Mouse (Mus musculus) heart, postnatal 36 days (tissue): ENCODE measurements around the gene Commd3. TPM values are rescaled to one million over a fixed set of nuclear protein-coding genes. Genes with fewer than 3 reads are reported as not detected.

Experiments
- DNase-seq, 2 experiments: peaks; one replicate each; pipeline ENCODE4 v3.0.0; 2021 to 2022
- intact Hi-C: fragments of 180-260 bp; cut with DNase I; formaldehyde crosslinking; loops from one replicate; pipeline ENCODE4 v1.15.1; 2025
- total RNA-seq, 2 experiments: library from RNA; stranded (reverse); gene quantifications; 2 replicates each; pipeline ENCODE4 v1.2.3; 2021

Gene Commd3
- total RNA-seq, 2 experiments from 2014 or later: 103 to 104 TPM

- intact Hi-C loops: loop anchor here (10.0 kb wide), 1 partner anchor 295 kb away; the partner anchor contains the start of genes 4930426L09Rik and Pip4k2a
- DNase-seq: no peak
Observed at GRCm38 (mm10) chr2:18699401-18699990, 27.3 kb downstream of the Commd3 start.

GRCm38 (mm10) chr2:18710356-18710755 is 38.2 kb downstream of the Commd3 start:
- intact Hi-C loops: no loop called here
- no peak for DNase-seq

- intact Hi-C loops: no loop called here
- no peak for DNase-seq
Observed at GRCm38 (mm10) chr2:18713071-18713470, 40.9 kb downstream of the Commd3 start.

- intact Hi-C loops: no loop called here
- DNase-seq: no peak
Observed at GRCm38 (mm10) chr2:18714337-18714736, 42.2 kb downstream of the Commd3 start.

- intact Hi-C loops: no loop called here
- DNase-seq: no peak
Observed at GRCm38 (mm10) chr2:18718521-18718920, 46.3 kb downstream of the Commd3 start.

- intact Hi-C loops: no loop called here
- DNase-seq: no peak
Observed at GRCm38 (mm10) chr2:18722208-18722830, 50.1 kb downstream of the Commd3 start.

- intact Hi-C loops: no loop called here
- DNase-seq: no peak
Observed at GRCm38 (mm10) chr2:18724462-18724861, 52.3 kb downstream of the Commd3 start.

Other genes with a start within 250 kb of the Commd3 start
- gene Bmi1, start 4.6 kb downstream of the Commd3 start, total RNA-seq: 10 to 100 TPM; 60.5 to 62.0 TPM
- gene Spag6, start 21.6 kb downstream of the Commd3 start, total RNA-seq: under 1 TPM in 1 of 2 experiments, not detected in 1; 0.47 TPM